Comparison of ENCODE assay signal across 11 mouse cellular contexts in the genomic region with DNA sequence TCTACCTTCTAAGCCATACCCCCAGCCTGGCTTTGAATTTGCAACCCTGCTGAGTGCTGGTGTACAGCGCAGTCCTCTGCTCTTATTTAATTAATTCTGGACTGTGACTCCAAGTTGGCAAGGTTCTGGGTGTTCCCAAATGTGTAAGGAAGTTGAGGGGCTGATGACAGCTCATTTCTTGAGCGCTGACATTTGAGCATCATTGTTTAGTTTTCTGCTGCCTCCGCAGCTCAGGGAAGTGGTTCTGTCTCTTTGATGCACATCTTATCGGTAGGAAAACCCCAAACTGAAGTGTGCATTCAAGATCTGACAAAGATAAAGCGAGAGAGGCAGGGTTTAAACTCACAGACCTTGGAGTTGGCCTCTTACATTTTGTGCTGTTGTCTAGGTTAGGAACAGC.
"Had no signal": no experiment of that assay in that cellular context is flagged by ENCODE, and none has a peak within 500 bp of the region (broad histone marks: within the 10 kb centered on the region; RNA-seq: fewer than 3 reads in every experiment).

No protein-coding gene starts in this region.

- H3K4me1 ChIP-seq: limb, embryonic 13.5 days; midbrain, embryonic 13.5 days; neural tube, embryonic 12.5 days had no signal

- H3K4me3 ChIP-seq: limb, embryonic 13.5 days; midbrain, embryonic 13.5 days; myocyte; neural tube, embryonic 12.5 days had no signal

- H3K36me3 ChIP-seq: limb, embryonic 13.5 days; midbrain, embryonic 13.5 days; neural tube, embryonic 12.5 days had no signal

- H3K27me3 ChIP-seq: limb, embryonic 13.5 days; midbrain, embryonic 13.5 days; neural tube, embryonic 12.5 days had no signal

- DNase-seq: kidney, adult 8-10 months; kidney, postnatal 25 days; left cerebral cortex, postnatal 4 days; lung, adult 18-20 months; spleen, adult 18-20 months; thymus, postnatal 4 days had no signal

- H3K27ac ChIP-seq: limb, embryonic 13.5 days; liver, embryonic 14.5 days; midbrain, embryonic 13.5 days; neural tube, embryonic 12.5 days had no signal
